Mouse (Mus musculus): ENCODE results near the gene Pml. TPM values are rescaled to one million over a fixed set of nuclear protein-coding genes. Genes with fewer than 3 reads are reported as not detected.

Pml gene
- polyA plus RNA-seq, 1 experiment from 2014 or later: 9.7 TPM

DNA sequence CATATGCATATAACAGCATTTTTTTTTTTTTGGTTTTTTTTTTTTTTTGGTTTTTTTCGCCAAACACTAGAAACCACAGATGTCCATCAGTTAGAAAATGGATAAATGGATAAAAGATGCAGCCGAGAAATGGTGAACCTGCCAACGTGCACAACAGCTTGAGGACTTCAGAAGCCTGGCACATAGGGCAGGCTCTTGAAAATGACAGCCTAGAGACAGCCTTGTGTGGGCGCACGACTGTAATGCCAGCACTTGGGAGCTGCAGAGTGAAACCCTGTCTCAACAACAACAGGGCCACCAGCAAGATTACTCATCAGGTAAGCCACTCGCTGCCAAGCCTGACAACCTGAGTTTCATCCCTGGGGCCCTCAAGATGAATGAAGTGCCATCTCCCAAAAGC, 80.2 kb downstream of the Pml start:
- H3K4me2 ChIP-seq (replicated peaks): no peak overlapping the region
- peaks cover 8% of the 10 kb centered on the region for H3K4me1 ChIP-seq
- no peak overlapping the region for H3K4me3 ChIP-seq
- H3K36me3 ChIP-seq: no peaks in the 10 kb centered on the region
- no peak overlapping the region for H3K9ac ChIP-seq (replicated peaks)
- WGBS: 87% methylated on average over 6 of the region's 6 CpGs
- ATAC-seq (ENCODE audit: low FRiP score, low read depth): no peak
- no peaks in the 10 kb centered on the region for H3K27me3 ChIP-seq
- no peak overlapping the region for H3K27ac ChIP-seq (replicated peaks)
- H3K9me3 ChIP-seq: no peaks in the 10 kb centered on the region

DNA sequence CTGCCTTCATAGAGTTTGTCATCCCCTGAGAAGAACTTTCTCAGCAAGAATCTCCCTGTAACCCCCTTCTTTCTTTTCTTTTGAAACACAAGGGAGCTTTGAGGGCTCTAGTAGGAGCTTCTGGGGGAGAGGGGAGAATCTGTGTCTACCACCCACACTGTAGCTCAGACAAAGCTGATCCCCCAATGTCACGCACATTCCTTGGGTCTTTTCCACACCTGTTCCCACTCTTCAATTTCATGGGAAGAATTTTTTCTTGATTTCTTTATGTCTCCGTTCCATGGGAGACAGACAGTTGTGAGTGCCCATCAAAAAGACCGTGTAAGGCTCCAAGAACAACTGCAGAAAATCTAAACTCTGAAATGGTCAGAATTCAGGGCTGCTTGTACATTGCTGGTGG, 80.7 kb downstream of the Pml start:
- Histone ChIP-seq H3K27me3 (no peaks in the 10 kb centered on the region), H3K27ac (replicated peaks) (no peak overlapping the region), H3K4me2 (replicated peaks) (no peak overlapping the region), H3K9me3 (no peaks in the 10 kb centered on the region), H3K36me3 (no peaks in the 10 kb centered on the region), H3K4me3 (no peak overlapping the region), H3K4me1 (peaks cover 8% of the 10 kb centered on the region), H3K9ac (replicated peaks) (no peak overlapping the region)
- 59% methylated on average over 3 of the region's 3 CpGs for WGBS
- ATAC-seq (ENCODE audit: low FRiP score, low read depth): no peak

Small RNA genes within 50 kb of the gene (microRNA-seq; reads per million reads assigned to microRNA genes)
- gene Mir6385: not detected

Other genes starting within 250 kb of the Pml start
- gene Cyp11a1, start 243.4 kb downstream of the Pml start, polyA plus RNA-seq (2016; fragmentation: Nextera tagmentation; extraction: Ambion mirVana): 0.42 TPM in 1 of 2 replicates, not detected in the other
- 8.6 and 9.1 TPM in 2 replicates for gene Stra6, start 186.0 kb downstream of the Pml start, polyA plus RNA-seq (2016; fragmentation: Nextera tagmentation; extraction: Ambion mirVana)
- 0.64 and 1.0 TPM in 2 replicates for gene Ccdc33, start 131.0 kb downstream of the Pml start, polyA plus RNA-seq (2016; fragmentation: Nextera tagmentation; extraction: Ambion mirVana)
- gene Islr, start 45.5 kb downstream of the Pml start, polyA plus RNA-seq (2016; fragmentation: Nextera tagmentation; extraction: Ambion mirVana): 25.1 and 42.6 TPM in 2 replicates
- gene Islr2, start 45.5 kb downstream of the Pml start, polyA plus RNA-seq (2016; fragmentation: Nextera tagmentation; extraction: Ambion mirVana): 27.0 and 27.8 TPM in 2 replicates
- gene Stoml1, start 3.4 kb upstream of the Pml start, polyA plus RNA-seq (2016; fragmentation: Nextera tagmentation; extraction: Ambion mirVana): 64.1 and 65.2 TPM in 2 replicates
- gene Loxl1, start 63.4 kb upstream of the Pml start, polyA plus RNA-seq (2016; fragmentation: Nextera tagmentation; extraction: Ambion mirVana): 13.4 and 20.1 TPM in 2 replicates
- gene Tbc1d21, start 120.7 kb upstream of the Pml start, polyA plus RNA-seq (2016; fragmentation: Nextera tagmentation; extraction: Ambion mirVana): not detected in 2 replicates
- gene Insyn1, start 238.8 kb upstream of the Pml start, polyA plus RNA-seq (2016; fragmentation: Nextera tagmentation; extraction: Ambion mirVana): 3.4 and 3.5 TPM in 2 replicates

Measured in midbrain, embryonic 12.5 days (tissue).